Mouse (Mus musculus): ENCODE measurements around the gene Zfp81. TPM values are rescaled to one million over a fixed set of nuclear protein-coding genes. Genes with fewer than 3 reads are reported as not detected.

The Zfp81 gene
- total RNA-seq (2023): 20.0 TPM

DNA sequence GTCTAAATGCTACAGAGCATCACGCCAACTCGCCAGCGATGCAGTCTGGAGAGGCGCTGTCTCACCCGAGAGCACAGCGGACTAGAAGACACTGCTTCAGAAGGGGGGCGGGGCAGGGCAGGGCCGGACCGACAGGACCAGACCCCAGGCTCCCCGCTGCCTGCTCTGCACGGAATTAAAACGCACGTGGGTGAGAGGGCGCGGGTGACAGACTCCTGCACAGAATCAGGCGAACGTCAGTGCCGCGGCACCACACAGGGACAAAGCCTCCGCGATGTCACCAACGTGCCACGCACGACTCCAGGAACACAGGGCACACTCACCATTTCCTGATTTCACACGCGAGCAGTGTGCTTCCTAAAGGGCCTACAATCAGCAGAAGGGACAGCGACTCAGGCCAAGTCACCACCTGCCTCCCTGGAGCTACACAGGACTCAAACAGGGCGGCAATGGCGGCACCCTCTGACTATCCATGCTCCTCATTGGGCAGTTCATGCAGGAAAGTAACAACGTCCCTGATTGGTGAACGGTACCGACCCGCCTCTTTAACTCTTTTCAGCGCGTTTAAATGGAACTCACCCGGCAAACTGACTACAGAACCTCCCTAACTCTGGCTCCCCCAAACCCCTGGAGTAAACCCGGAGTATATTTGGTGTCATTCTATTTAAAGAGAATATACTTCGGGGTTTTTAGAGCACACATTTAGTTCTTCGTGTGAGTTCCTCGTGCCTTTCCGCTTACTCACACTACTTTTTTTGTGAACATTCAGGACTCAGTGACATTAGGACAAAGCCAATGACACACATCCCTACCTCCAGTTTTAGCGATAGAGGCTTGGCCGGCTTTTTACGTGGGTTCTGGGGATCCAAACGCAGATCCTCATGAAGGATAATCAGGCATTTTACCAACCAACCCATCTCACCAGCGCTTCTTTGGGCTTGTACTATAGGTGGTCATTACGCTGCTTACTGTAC lies at the start of gene Zfp81:
Zfp81 (minus strand) TSS at position 468 of the 974 bp plus-strand sequence.

DNA sequence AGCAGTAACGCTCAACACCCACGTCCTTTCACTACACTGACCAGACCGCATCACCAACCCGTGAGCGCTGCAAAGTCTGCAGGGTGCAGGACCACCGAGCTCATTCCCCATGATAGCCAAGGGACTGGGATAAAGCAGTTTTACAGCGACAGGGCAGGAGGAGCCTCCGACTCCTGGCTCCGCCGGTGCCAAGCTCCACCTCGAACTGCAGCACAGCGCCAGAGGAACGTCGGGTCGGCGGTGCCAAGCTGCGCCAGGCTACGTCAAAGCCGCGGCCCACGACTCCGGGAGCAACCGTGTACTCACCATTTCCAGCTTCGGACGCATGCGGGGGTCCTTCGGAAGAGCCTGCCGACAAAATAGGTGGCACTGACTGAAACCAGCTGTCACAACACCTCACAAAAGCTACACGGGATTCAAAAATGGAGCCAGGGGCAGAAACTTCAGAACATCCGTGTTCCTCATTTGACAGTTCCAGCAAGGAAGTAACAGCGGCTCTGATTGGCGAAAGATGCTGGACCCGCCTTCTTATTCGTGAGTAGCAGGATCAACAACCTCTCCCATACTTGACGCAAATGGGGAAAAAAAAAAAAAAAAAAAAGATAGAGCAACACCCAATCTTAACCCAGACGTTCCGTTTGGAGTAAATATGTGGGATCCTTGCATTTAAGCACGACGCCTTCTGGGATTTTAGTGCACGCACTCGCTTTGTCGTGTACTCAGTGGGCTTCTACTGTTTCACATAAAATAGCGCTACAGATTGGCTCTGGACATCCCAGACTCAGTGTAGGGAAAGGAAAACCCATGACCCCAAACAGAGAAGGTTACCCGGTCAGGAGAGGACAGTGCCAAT lies 35.7 kb upstream of the Zfp81 start, which contains the start of gene Zfp101:
Zfp101 (minus strand) TSS at position 460 of the 853 bp plus-strand sequence.

DNA sequence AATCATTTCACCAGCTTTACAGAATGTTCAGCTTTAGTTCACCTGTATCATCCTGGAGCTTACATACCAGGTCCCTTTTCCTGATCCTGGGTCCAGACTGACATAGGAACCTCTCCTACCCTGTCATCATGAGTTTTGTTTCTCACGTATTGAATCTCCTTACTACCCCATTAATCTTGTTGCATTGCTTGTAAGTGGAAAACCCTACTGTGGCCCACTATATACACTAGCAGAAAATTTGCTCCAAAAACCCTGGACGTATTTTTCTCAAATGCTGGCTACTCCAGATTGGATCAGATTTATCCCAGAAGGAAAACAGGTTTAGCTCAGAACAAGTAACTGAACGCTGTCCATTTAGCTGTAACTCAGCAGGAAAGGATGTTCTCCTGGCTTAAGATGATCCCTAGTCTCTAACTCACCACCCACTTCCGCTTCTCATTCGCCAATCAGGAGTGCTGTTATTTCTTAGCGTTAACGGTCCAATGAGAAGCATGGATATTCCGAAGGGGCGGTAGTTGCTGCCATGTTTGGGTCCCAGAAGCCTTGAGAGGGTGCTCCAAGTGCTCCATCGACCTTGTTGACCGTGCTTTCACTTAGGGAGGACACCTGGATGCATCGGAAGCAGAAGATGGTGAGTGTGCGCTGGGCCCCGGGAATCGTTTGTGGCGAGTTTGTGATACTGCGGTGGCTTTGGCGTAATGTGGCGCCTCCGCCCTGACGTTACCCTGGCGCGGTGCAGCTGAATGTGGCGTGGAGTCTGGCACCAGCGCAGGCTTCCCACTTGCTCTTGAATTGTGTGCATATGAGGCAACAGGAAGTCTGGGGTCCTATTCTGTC lies 69.4 kb downstream of the Zfp81 start, which contains the start of gene Zfp955b:
Zfp955b (plus strand) TSS at position 506 of the 837 bp plus-strand sequence.

Other genes starting within 250 kb of the Zfp81 start
- gene Morc2b, start 219.2 kb downstream of the Zfp81 start, total RNA-seq (2023): not detected
- not detected for gene Olfr55, start 190.4 kb downstream of the Zfp81 start, total RNA-seq (2023)
- gene Olfr239, start 167.6 kb downstream of the Zfp81 start, total RNA-seq (2023): not detected
- not detected for gene Olfr1564, start 137.2 kb downstream of the Zfp81 start, total RNA-seq (2023)
- gene Zfp955a, start 103.7 kb downstream of the Zfp81 start, total RNA-seq (2023): 7.1 TPM
- 0.12 TPM for gene Olfr63, start 94.2 kb downstream of the Zfp81 start, total RNA-seq (2023)
- gene Zfp955b, start 69.3 kb downstream of the Zfp81 start, total RNA-seq (2023): 9.8 TPM
- gene Zfp101, start 35.8 kb upstream of the Zfp81 start, total RNA-seq (2023): 10.9 TPM
- gene Actl9, start 74.0 kb upstream of the Zfp81 start, total RNA-seq (2023): not detected
- gene Adamts10, start 165.3 kb upstream of the Zfp81 start, total RNA-seq (2023): 157 TPM
- gene Myo1f, start 196.8 kb upstream of the Zfp81 start, total RNA-seq (2023): 9.5 TPM